Mouse (Mus musculus) layer of hippocampus, postnatal 36 days (tissue): ENCODE measurements around the gene Mas1. TPM values are rescaled to one million over a fixed set of nuclear protein-coding genes. Genes with fewer than 3 reads are reported as not detected.

Experiments used
- DNase-seq, 2 experiments: peaks; one replicate each; pipeline ENCODE4 v3.0.0; 2022
- total RNA-seq, 2 experiments: library from RNA; stranded (reverse); gene quantifications; 2 replicates each; pipeline ENCODE4 v1.2.3; 2021

Mas1 gene
- total RNA-seq, 2 experiments from 2014 or later = 52.1 to 63.5 TPM

- DNase-seq = peak; percentile 46 to 54
Measured at GRCm38 (mm10) chr17:12872275-12873028, 4.5 kb upstream of the Mas1 start.

GRCm38 (mm10) chr17:12868640-12869039, 697 bp upstream of the Mas1 start:
- DNase-seq = no peak

GRCm38 (mm10) chr17:12866853-12867252, 1.1 kb downstream of the Mas1 start:
- no peak for DNase-seq

GRCm38 (mm10) chr17:12865407-12865806, 2.5 kb downstream of the Mas1 start:
- no peak for DNase-seq

- DNase-seq = no peak
Measured at GRCm38 (mm10) chr17:12864111-12864510, 3.8 kb downstream of the Mas1 start.

GRCm38 (mm10) chr17:12859006-12859520, 8.9 kb downstream of the Mas1 start:
- no peak for DNase-seq

GRCm38 (mm10) chr17:12858072-12858471, 9.9 kb downstream of the Mas1 start:
- DNase-seq = no peak

- no peak for DNase-seq
Measured at GRCm38 (mm10) chr17:12857395-12857794, 10.5 kb downstream of the Mas1 start.

- no peak for DNase-seq
Measured at GRCm38 (mm10) chr17:12854386-12854785, 13.6 kb downstream of the Mas1 start.

GRCm38 (mm10) chr17:12853821-12854220, 14.1 kb downstream of the Mas1 start:
- DNase-seq = peak in 1 of 2 experiments; percentile 43

- DNase-seq = peak; percentile 73 to 77
Measured at GRCm38 (mm10) chr17:12851689-12852088, 16.3 kb downstream of the Mas1 start.

- DNase-seq = peak in 1 of 2 experiments; percentile 56
Measured at GRCm38 (mm10) chr17:12849778-12850382, 18.1 kb downstream of the Mas1 start.

GRCm38 (mm10) chr17:12847736-12848135, 20.2 kb downstream of the Mas1 start:
- DNase-seq = no peak

- peak; percentile 49 to 52 for DNase-seq
Measured at GRCm38 (mm10) chr17:12846474-12846873, 21.5 kb downstream of the Mas1 start.

- DNase-seq = no peak
Measured at GRCm38 (mm10) chr17:12845862-12846261, 22.1 kb downstream of the Mas1 start.

GRCm38 (mm10) chr17:12844540-12844939, 23.4 kb downstream of the Mas1 start:
- DNase-seq = no peak

GRCm38 (mm10) chr17:12843826-12844225, 24.1 kb downstream of the Mas1 start:
- DNase-seq = no peak

GRCm38 (mm10) chr17:12839475-12840267, 28.3 kb downstream of the Mas1 start:
- peak; percentile 80 for DNase-seq

GRCm38 (mm10) chr17:12835738-12836137, 32.2 kb downstream of the Mas1 start:
- DNase-seq = no peak

- no peak for DNase-seq
Measured at GRCm38 (mm10) chr17:12834826-12835225, 33.1 kb downstream of the Mas1 start.

GRCm38 (mm10) chr17:12834317-12834716, 33.6 kb downstream of the Mas1 start:
- DNase-seq = no peak

GRCm38 (mm10) chr17:12832657-12833056, 35.3 kb downstream of the Mas1 start:
- DNase-seq = no peak

- no peak for DNase-seq
Measured at GRCm38 (mm10) chr17:12832231-12832630, 35.7 kb downstream of the Mas1 start.
